Mouse (Mus musculus) cortical plate, adult 2 months (tissue): ENCODE results near the gene Svbp. TPM values are rescaled to one million over a fixed set of nuclear protein-coding genes. Genes with fewer than 3 reads are reported as not detected.
A peak's percentile ranks its signal among the peaks of the same experiment; 100 is the strongest.

Source experiments
- H3K27ac ChIP-seq: fragments of 200-500 bp; 2 replicates; pipeline ENCODE4 v1.5.1; 2012; ENCODE audit warnings: low read length, control low read depth, inconsistent platforms; ENCODE audit not compliant: insufficient read depth
- H3K4me1 ChIP-seq: fragments of 200-500 bp; 2 replicates; pipeline ENCODE4 v1.6.1; 2011; ENCODE audit warnings: low read length; ENCODE audit not compliant: control insufficient read depth, insufficient read depth
- H3K4me3 ChIP-seq: fragments of 200-500 bp; 2 replicates; pipeline ENCODE4 v1.5.1; 2011; ENCODE audit warnings: mild to moderate bottlenecking, low read length, control low read depth; ENCODE audit not compliant: insufficient read depth
- CTCF ChIP-seq: fragments of 200-500 bp; IDR thresholded peaks from 2 replicates; pipeline ENCODE4 v1.5.1; 2011; ENCODE audit warnings: mild to moderate bottlenecking, control low read depth, low read length; ENCODE audit not compliant: insufficient read depth; ENCODE audit errors: extremely low read depth
- POLR2A ChIP-seq: fragments of 200-500 bp; IDR thresholded peaks from 2 replicates; pipeline ENCODE4 v1.6.1; 2011; ENCODE audit warnings: mild to moderate bottlenecking, low read length, control low read depth; ENCODE audit not compliant: insufficient read depth; ENCODE audit errors: extremely low read depth
- polyA plus RNA-seq: library from polyadenylated mRNA; depleted of rRNA; stranded (reverse); fragments of >200 nt; gene quantifications from 2 replicates; pipeline ENCODE4 v1.2.3, GENCODE M21; 2012

Svbp gene
- polyA plus RNA-seq, 1 experiment, result 29.9 TPM

DNA sequence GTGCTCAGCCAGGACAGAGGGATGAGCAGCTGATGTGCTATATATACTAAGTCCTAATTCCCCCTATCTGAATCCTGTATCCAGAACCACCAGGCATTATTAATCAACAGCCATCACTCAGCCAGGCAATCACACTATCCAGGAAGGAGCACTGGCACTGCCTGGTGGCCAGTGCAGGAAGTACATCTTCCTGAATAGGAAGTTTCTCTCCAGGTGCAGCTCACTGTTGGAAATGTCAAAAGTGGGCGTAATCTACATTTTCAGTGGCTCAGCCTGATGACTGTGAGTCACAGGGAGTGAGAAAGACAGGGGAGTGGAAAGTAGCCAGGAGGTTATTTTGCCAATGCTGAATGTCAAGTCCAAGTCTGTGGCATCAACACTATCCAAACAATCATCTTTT lies 28.6 kb downstream of the Svbp start:
- peak; percentile 68 for TF ChIP-seq CTCF
- TF ChIP-seq POLR2A, result no peak
- no peaks in the 10 kb centered on the region for H3K4me1 ChIP-seq
- H3K4me3 ChIP-seq, result no peak overlapping the region
- no peak overlapping the region for H3K27ac ChIP-seq

DNA sequence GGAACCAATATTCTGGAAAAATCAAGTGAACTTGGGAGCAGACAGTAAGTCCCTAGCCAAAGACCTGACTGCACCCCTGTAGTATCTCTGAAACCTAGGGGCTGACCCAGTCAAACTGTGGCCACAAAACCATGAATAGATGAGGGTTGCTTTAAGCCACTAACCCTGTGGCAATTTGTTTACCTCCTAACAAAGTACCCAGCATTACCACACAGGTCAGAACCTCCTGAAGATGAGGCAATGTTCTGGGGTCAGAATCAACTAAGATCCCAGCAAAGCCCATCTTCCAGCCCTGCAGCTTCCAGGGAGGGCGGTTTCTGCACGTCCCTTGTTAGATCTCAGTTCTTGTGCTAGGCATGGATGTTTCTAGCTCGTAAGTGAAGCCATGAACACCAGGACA lies 29.4 kb downstream of the Svbp start:
- no peak overlapping the region for H3K4me3 ChIP-seq
- TF ChIP-seq CTCF, result no peak
- TF ChIP-seq POLR2A, result no peak

DNA sequence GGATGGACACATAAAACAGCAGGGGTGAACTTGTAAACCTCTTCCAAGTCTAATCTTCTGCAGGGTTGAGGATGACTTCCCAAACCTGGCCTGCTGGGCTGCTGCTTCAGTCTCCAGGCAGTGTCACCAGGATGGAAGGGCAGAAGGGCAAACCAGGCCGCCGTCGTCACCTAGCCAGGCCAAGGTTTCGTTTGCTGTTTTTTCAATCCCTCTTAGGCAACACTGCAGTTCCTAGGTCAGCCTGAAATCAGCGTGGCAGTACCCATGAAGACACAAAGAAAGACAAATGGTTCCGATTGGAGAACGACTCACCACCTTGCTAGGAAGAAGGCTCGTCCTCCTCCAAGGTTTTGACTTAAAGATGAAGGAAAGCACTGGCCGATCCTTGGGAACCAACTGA lies 30.6 kb downstream of the Svbp start:
- H3K4me3 ChIP-seq, result no peak overlapping the region
- TF ChIP-seq CTCF (no peak), POLR2A (no peak)
- no peaks in the 10 kb centered on the region for H3K4me1 ChIP-seq
- no peak overlapping the region for H3K27ac ChIP-seq

More for the DNA sequence above, 29.4 kb downstream of the Svbp start:
- Histone ChIP-seq H3K27ac (no peak overlapping the region), H3K4me1 (no peaks in the 10 kb centered on the region)

DNA sequence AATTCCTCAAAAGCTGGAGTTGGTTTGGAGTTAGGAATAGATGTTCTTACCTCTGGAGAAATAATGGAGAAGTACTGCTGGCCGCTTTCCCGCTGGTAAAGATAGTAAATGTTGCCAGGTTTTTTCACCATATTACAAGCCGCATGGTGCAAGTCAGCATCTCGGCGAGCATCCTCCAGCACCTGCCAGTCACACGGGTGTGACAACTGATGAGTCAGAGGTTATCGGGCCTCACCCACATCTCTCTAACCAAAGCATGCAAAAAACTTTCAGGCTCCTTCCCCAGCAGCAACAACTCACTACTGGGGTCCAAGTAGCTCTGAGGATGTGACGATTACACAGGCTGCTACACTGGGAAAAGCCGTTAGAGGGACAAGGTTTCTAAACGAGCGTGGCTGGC lies 31.6 kb downstream of the Svbp start:
- Histone ChIP-seq H3K27ac (no peak overlapping the region), H3K4me1 (no peaks in the 10 kb centered on the region), H3K4me3 (no peak overlapping the region)
- no peak for TF ChIP-seq POLR2A
- TF ChIP-seq CTCF, result no peak

DNA sequence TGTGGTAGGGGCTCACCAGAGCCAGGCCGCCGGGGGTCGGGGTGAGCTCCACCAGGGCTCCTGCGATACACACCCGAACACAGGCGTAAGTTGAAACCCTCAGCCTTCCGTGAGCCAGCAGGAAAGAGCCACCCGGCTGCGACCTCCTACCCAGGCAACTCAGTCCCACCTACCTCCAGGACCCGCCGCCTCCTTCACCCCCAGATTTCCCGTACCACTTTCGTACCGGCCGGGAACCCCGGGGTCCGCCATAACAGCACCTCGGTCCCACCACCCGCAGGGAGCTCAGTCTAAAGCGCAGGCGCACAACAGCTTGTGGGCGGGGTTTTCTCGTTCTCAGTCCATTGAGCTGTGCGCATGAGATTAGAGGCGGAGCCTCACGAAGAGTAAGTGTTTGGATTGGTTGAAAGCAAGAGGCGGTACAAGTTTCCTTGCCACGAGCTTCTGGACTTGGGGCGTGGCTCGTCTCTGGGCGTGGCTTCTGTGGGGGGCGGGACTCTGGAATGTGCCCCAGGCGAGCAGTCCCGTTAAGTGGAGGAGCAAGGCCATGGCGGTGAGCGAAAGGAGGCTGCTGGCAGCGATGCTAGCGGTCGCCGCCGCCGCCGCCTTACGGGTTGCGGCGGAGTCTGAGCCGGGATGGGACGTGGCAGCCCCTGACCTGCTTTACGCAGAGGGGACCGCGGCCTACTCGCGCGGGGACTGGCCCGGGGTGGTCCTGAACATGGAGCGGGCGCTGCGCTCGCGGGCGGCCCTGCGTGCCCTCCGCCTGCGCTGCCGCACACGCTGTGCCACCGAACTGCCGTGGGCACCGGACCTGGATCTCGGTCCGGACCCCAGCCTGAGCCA lies 37.5 kb downstream of the Svbp start, which contains the start of the genes AU022252 and P3h1:
Gene AU022252, minus strand, starts transcription at position 303 of the 846 bp plus-strand sequence.
Gene P3h1, plus strand, starts transcription at position 506 of the 846 bp plus-strand sequence.
- TF ChIP-seq CTCF (no peak), POLR2A (peak; percentile 74; the same call in 1 of the 2 replicates)
- Histone ChIP-seq H3K4me3 (peak within 1 kb of the TSS; percentile 84), H3K4me1 (no peaks in the 10 kb centered on the region), H3K27ac (no peak within 1 kb of the TSS)

DNA sequence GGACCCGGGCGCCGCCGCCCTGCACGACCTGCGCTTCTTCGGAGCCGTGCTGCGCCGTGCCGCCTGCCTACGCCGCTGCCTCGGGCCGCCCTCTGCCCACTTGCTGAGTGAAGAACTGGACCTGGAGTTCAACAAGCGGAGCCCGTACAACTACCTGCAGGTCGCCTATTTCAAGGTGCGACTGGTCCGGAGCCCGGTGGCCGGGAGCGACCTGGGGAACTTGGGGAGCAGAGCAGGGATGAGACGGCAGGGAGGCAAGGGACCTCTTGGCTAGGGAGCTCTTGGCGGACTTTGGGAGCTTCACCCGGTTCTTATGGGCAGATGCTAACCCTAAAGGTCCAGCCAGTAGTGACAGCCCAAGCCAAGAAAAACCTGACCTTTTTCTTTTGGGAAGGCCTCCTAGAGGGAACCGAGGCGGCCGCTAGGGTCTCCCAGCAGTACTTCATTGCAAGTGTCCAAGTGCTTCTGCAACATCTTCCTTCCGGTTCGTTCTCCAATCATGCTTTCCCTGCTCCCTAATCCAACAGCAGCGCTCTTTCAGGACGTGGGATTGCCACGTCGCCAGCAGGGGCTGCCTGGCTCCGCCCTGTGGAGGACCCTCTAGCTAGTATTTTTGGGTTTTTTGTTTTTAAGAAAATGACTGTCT lies 38.3 kb downstream of the Svbp start:
- TF ChIP-seq POLR2A, result peak; percentile 61
- TF ChIP-seq CTCF, result no peak
- Histone ChIP-seq H3K27ac (no peak overlapping the region), H3K4me3 (peak overlapping the region; percentile 84), H3K4me1 (no peaks in the 10 kb centered on the region)

DNA sequence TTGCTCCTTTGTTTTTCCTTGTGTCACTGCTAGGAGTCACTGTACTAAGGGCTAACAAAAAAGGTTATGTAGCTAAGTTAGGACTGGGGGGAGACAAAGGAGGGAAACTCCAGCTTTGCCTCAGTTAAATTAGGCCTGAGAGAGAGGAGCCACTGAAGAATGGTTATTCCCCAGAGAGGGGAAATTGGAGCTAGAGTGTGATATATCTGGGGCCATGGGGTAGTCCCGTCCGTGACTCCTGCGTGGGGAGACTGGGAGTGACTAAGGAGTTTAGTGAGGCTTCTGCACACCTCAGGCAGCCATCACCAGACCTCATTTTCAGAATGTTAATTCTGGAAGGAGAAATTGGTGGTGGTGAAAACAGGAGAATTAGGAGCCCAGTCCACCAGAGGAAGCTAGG lies 39.2 kb downstream of the Svbp start:
- Histone ChIP-seq H3K4me3 (no peak overlapping the region; the same call in 1 of the 2 replicates), H3K4me1 (no peaks in the 10 kb centered on the region), H3K27ac (no peak overlapping the region)
- no peak for TF ChIP-seq CTCF
- TF ChIP-seq POLR2A, result no peak

DNA sequence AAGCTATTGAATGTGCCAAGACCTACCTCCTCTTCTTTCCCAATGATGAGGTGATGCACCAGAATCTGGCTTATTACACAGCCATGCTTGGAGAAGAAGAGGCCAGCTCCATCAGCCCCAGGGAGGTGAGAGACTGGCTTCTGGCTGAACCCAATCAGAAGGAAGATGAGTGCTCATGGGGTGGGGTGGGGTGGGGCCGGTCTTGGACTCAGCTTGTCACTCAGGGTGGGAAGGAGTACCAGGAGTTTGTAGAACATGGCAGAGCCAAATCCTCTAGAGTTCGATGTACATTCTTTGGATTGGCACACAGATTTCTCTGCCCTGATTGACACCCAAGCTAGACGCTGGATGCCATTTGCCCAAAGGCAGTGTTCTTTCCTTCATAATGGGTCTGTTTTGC lies 43.6 kb downstream of the Svbp start:
- Histone ChIP-seq H3K4me1 (peaks cover 5% of the 10 kb centered on the region; the same call in 1 of the 2 replicates), H3K27ac (no peak overlapping the region)

DNA sequence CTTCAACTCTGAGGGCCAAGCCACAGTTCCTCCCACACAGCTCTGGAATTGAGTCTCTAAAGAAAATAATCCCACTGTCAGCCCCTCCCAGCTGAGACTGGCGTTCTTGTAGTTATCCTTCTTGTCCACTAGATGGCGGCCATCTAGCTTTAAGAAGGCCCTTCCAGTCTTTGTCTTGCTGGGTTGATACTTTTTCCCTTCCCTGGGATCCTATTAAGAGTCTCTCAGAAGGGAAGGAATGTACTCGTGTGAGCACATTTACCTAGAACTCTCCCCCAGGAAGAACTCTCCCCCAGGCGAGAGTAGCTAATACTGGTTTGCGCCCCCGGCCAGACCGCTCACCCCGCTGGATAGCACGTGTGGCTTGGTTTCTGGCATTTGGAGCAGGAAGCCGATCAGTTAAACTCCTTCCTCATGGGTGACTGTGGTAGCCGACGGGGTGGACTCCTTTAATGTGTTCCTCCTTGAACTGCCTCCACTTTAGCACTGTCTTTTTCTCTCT lies 44.1 kb downstream of the Svbp start:
- Histone ChIP-seq H3K4me1 (peaks cover 5% of the 10 kb centered on the region; the same call in 1 of the 2 replicates), H3K4me3 (no peak overlapping the region), H3K27ac (no peak overlapping the region)
- peak; percentile 71 for TF ChIP-seq CTCF
- TF ChIP-seq POLR2A, result no peak

More for the DNA sequence above, 43.6 kb downstream of the Svbp start:
- TF ChIP-seq CTCF (no peak), POLR2A (no peak)
- H3K4me3 ChIP-seq, result no peak overlapping the region
